Mouse (Mus musculus): Measurements from ENCODE around the gene Dpyd. TPM values are rescaled to one million over a fixed set of nuclear protein-coding genes. Genes with fewer than 3 reads are reported as not detected.
A peak's percentile ranks its signal among the peaks of the same experiment; 100 is the strongest.

Dpyd gene
- polyA plus RNA-seq, 1 experiment from 2014 or later: 10.7 TPM

DNA sequence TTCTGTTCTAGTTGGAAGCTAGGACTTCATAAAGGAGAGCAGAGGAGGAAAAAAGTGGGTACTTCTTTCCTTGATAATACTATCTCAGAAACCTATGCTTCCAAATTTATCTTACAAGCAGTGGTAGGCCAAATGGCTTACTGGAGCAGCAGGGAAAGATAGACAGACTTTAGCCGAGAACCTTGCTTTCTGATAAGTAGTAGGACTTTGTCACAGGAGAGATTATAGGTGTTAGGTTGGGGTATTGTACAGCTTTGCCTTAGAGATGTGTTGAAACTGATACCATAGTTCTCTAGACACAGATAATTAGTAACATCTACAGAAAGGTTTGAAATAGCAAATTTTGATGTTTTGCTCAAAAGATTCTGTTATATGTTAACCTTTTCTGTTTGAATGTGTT, 28.6 kb downstream of the Dpyd start:
- DNase-seq (ENCODE audit: low spot score): no peak
- Histone ChIP-seq H3K4me1 (replicated peaks; ENCODE audit: control insufficient read depth, insufficient read depth, low read length) (no peaks in the 10 kb centered on the region), H3K9me3 (ENCODE audit: control insufficient read depth, low read length) (no peaks in the 10 kb centered on the region), H3K36me3 (ENCODE audit: control insufficient read depth, insufficient read depth, low read length) (no peaks in the 10 kb centered on the region), H3K4me2 (ENCODE audit: low read length) (no peak overlapping the region), H3K27ac (ENCODE audit: low read depth) (no peak overlapping the region), H3K4me3 (ENCODE audit: low read depth, low read length) (no peak overlapping the region), H3K9ac (ENCODE audit: low read length) (no peak overlapping the region), H3K27me3 (replicated peaks; ENCODE audit: control insufficient read depth, insufficient read depth, low read length) (no peaks in the 10 kb centered on the region)
- no peak for ATAC-seq (replicated peaks; ENCODE audit: low FRiP score, low TSS enrichment, low read depth)
- 77% methylated on average over 1 of the region's 1 CpGs for WGBS

DNA sequence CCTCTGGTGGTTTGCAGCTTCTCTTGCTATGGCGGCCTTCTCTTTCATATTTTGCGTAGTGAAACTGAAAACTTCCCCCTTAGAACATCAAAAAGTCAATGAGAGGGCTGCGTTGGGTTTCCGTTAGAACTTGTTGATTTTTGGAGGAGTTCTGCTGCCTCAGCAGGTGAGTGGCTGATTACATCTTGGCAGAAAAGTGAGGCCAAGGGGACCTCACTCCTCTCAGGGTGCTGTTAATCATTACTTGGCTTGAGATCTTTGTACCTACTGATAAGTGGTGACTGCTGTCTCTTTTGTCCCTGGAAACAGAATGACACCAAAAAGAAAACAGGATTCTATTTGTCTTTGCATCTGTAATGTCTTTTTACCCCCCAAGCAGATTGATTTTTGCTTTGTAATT, 32.9 kb downstream of the Dpyd start:
- Histone ChIP-seq H3K27ac (ENCODE audit: low read depth) (no peak overlapping the region), H3K4me2 (ENCODE audit: low read length) (no peak overlapping the region), H3K9ac (ENCODE audit: low read length) (no peak overlapping the region), H3K27me3 (replicated peaks; ENCODE audit: control insufficient read depth, insufficient read depth, low read length) (no peaks in the 10 kb centered on the region), H3K4me1 (replicated peaks; ENCODE audit: control insufficient read depth, insufficient read depth, low read length) (no peaks in the 10 kb centered on the region), H3K4me3 (ENCODE audit: low read depth, low read length) (no peak overlapping the region), H3K9me3 (ENCODE audit: control insufficient read depth, low read length) (no peaks in the 10 kb centered on the region), H3K36me3 (ENCODE audit: control insufficient read depth, insufficient read depth, low read length) (no peaks in the 10 kb centered on the region)
- DNase-seq (ENCODE audit: low spot score): no peak
- 69% methylated on average over 4 of the region's 4 CpGs for WGBS
- ATAC-seq (replicated peaks; ENCODE audit: low FRiP score, low TSS enrichment, low read depth): no peak; the same call in 1 of the 2 replicates

GRCm38 (mm10) chr3:118595693-118596092, 33.8 kb downstream of the Dpyd start:
- no peak for DNase-seq (ENCODE audit: low spot score)

DNA sequence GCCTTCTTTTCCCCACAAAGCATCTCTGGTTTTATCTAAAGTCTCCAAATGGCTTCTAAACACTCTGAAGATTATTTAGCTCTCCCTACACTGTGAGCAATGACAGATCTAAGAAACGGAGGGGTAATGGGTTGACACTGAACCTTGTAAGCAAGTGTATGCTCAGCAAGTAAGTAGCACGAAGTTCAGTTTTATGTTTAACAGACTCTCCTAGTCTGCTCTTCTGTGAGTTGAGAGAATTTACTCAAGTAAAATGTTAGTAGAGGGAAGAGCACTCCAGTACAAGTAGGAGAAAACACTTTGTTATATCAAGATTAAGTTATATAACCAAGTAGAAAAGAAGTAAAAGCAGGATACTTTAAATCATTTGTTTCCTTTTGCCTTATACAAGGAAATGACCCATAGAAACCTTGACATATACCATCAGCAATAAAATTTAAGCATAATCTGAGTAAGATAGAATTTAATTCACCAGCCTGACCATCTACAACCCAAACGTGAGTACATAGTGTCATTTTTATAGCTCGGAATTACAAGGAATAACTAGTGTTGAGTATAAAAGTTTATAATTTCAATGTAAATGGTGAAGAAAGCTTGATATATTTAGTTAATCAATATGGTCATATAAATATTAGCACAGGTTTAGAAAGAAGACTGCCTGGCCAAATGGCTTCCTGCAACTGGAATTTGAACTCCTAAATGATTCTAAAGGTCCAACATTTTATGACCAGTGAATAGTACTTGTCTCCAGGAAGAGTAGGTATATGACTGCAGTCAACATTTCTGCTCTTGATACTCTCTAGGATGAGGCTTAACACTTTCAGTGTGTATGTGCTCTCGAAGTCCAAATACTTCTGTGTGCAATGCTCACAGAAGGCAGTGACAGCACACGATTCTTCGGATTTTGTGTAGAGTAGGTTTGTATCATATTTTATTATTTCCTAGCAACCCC, 40.0 kb downstream of the Dpyd start:
- WGBS: 74% methylated on average over 7 of the region's 7 CpGs
- ATAC-seq (replicated peaks; ENCODE audit: low FRiP score, low TSS enrichment, low read depth) (no peak; the same call in 1 of the 2 replicates), DNase-seq (ENCODE audit: low spot score) (no peak)
- Histone ChIP-seq H3K27ac (ENCODE audit: low read depth) (no peak overlapping the region), H3K4me3 (ENCODE audit: low read depth, low read length) (no peak overlapping the region), H3K4me1 (replicated peaks; ENCODE audit: control insufficient read depth, insufficient read depth, low read length) (no peaks in the 10 kb centered on the region), H3K36me3 (ENCODE audit: control insufficient read depth, insufficient read depth, low read length) (no peaks in the 10 kb centered on the region), H3K9me3 (ENCODE audit: control insufficient read depth, low read length) (no peaks in the 10 kb centered on the region), H3K9ac (ENCODE audit: low read length) (no peak overlapping the region), H3K4me2 (ENCODE audit: low read length) (no peak overlapping the region), H3K27me3 (replicated peaks; ENCODE audit: control insufficient read depth, insufficient read depth, low read length) (no peaks in the 10 kb centered on the region)

More at GRCm38 (mm10) chr3:118595693-118596092, 33.8 kb downstream of the Dpyd start:
- Histone ChIP-seq H3K27ac (ENCODE audit: low read depth) (no peak overlapping the region), H3K4me1 (replicated peaks; ENCODE audit: control insufficient read depth, insufficient read depth, low read length) (no peaks in the 10 kb centered on the region), H3K9me3 (ENCODE audit: control insufficient read depth, low read length) (no peaks in the 10 kb centered on the region), H3K4me3 (ENCODE audit: low read depth, low read length) (no peak overlapping the region), H3K9ac (ENCODE audit: low read length) (no peak overlapping the region), H3K27me3 (replicated peaks; ENCODE audit: control insufficient read depth, insufficient read depth, low read length) (no peaks in the 10 kb centered on the region), H3K4me2 (ENCODE audit: low read length) (no peak overlapping the region), H3K36me3 (ENCODE audit: control insufficient read depth, insufficient read depth, low read length) (no peaks in the 10 kb centered on the region)
- ATAC-seq (replicated peaks; ENCODE audit: low FRiP score, low TSS enrichment, low read depth): peak; percentile 67; the same call in 1 of the 2 replicates
- WGBS: 60% methylated on average over 2 of the region's 2 CpGs

DNA sequence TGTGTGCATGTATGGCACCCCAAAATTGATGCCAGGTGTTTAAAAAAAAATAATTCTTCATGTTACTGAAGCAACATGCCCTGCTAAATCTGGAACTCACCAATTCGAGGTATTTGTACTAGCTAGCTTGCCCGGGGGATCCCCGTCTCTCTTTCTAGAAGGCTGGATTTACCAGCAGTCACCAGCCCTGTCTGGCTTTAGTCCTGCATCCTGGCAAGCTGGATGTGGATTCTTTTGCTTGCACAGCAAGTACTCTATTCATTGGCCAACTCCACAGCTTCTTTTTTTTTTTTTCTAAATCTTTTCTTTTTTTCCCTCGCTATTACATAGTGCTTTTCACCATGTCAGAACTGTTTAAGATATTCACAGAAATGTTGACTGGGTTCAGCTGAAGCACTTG, 46.8 kb downstream of the Dpyd start:
- Histone ChIP-seq H3K27me3 (replicated peaks; ENCODE audit: control insufficient read depth, insufficient read depth, low read length) (no peaks in the 10 kb centered on the region), H3K9ac (ENCODE audit: low read length) (no peak overlapping the region), H3K4me3 (ENCODE audit: low read depth, low read length) (no peak overlapping the region), H3K4me1 (replicated peaks; ENCODE audit: control insufficient read depth, insufficient read depth, low read length) (no peaks in the 10 kb centered on the region), H3K9me3 (ENCODE audit: control insufficient read depth, low read length) (no peaks in the 10 kb centered on the region), H3K4me2 (ENCODE audit: low read length) (no peak overlapping the region), H3K27ac (ENCODE audit: low read depth) (no peak overlapping the region), H3K36me3 (ENCODE audit: control insufficient read depth, insufficient read depth, low read length) (no peaks in the 10 kb centered on the region)
- no peak for DNase-seq (ENCODE audit: low spot score)
- WGBS: 77% methylated on average over 4 of the region's 4 CpGs
- ATAC-seq (replicated peaks; ENCODE audit: low FRiP score, low TSS enrichment, low read depth): no peak

- Histone ChIP-seq H3K36me3 (ENCODE audit: control insufficient read depth, insufficient read depth, low read length) (no peaks in the 10 kb centered on the region), H3K4me2 (ENCODE audit: low read length) (no peak overlapping the region), H3K27me3 (replicated peaks; ENCODE audit: control insufficient read depth, insufficient read depth, low read length) (no peaks in the 10 kb centered on the region), H3K4me3 (ENCODE audit: low read depth, low read length) (no peak overlapping the region), H3K4me1 (replicated peaks; ENCODE audit: control insufficient read depth, insufficient read depth, low read length) (no peaks in the 10 kb centered on the region), H3K9me3 (ENCODE audit: control insufficient read depth, low read length) (no peaks in the 10 kb centered on the region), H3K9ac (ENCODE audit: low read length) (no peak overlapping the region), H3K27ac (ENCODE audit: low read depth) (no peak overlapping the region)
- 71% methylated on average over 9 of the region's 9 CpGs for WGBS
- ATAC-seq (replicated peaks; ENCODE audit: low FRiP score, low TSS enrichment, low read depth): no peak
- no peak for DNase-seq (ENCODE audit: low spot score)
These were observed 64.8 kb downstream of the Dpyd start for GRCm38 (mm10) chr3:118626455-118627375.

DNA sequence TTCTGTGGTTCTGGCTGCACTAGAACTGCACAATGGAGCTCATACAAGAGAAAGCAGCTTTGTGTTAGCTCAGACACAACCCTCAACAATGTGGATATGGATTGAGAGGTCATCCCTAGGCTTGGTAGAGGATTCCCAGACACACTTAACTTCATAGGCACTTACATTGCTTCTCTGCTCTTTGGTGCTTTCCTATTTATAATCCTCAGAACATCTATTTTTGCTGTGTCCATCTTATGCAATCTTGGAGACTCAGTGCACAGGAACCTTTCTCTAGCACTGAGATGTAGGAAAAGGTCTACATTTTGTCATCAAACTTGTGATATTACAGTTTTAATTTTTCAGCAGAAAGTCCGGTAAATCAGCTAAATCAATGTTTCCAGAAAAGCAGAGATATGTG, 67.8 kb downstream of the Dpyd start:
- H3K9me3 ChIP-seq (ENCODE audit: control insufficient read depth, low read length): no peaks in the 10 kb centered on the region
- ATAC-seq (replicated peaks; ENCODE audit: low FRiP score, low TSS enrichment, low read depth) (no peak), DNase-seq (ENCODE audit: low spot score) (no peak)
- no peaks in the 10 kb centered on the region for H3K36me3 ChIP-seq (ENCODE audit: control insufficient read depth, insufficient read depth, low read length)
- no peak overlapping the region for H3K4me3 ChIP-seq (ENCODE audit: low read depth, low read length)
- no peaks in the 10 kb centered on the region for H3K27me3 ChIP-seq (replicated peaks; ENCODE audit: control insufficient read depth, insufficient read depth, low read length)
- H3K4me2 ChIP-seq (ENCODE audit: low read length): no peak overlapping the region
- no peaks in the 10 kb centered on the region for H3K4me1 ChIP-seq (replicated peaks; ENCODE audit: control insufficient read depth, insufficient read depth, low read length)
- no peak overlapping the region for H3K9ac ChIP-seq (ENCODE audit: low read length)
- 98% methylated on average over 1 of the region's 1 CpGs for WGBS
- H3K27ac ChIP-seq (ENCODE audit: low read depth): no peak overlapping the region

DNA sequence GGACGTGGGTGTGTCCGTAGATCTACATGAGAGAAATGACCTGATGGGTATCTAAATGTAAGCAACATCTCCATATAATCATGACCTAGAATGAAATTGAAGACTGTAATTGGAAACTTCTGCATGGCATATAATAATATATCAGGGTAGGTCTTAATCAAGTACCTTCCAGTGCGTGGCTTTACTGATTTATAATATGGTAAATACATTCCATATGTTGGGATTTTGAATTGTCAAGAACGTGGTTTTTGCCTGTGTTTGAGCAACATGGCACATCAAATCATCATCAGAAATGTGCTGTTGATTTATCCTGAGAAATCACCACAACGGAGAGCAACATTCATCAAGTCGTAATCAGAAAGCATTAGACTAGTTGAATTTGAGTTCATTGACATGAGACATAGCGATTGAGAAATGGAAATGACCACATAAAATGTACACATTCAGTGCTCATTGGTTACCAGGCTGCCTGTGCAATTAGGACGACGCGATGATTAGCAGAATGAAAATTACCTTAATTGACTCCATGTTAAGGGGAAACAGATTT, 84.2 kb downstream of the Dpyd start:
- Histone ChIP-seq H3K36me3 (ENCODE audit: control insufficient read depth, insufficient read depth, low read length) (no peaks in the 10 kb centered on the region), H3K27ac (ENCODE audit: low read depth) (no peak overlapping the region), H3K4me1 (replicated peaks; ENCODE audit: control insufficient read depth, insufficient read depth, low read length) (no peaks in the 10 kb centered on the region), H3K9ac (ENCODE audit: low read length) (no peak overlapping the region), H3K27me3 (replicated peaks; ENCODE audit: control insufficient read depth, insufficient read depth, low read length) (no peaks in the 10 kb centered on the region), H3K4me3 (ENCODE audit: low read depth, low read length) (no peak overlapping the region), H3K9me3 (ENCODE audit: control insufficient read depth, low read length) (no peaks in the 10 kb centered on the region), H3K4me2 (ENCODE audit: low read length) (no peak overlapping the region)
- no peak for DNase-seq (ENCODE audit: low spot score)
- WGBS: 90% methylated on average over 10 of the region's 10 CpGs
- ATAC-seq (replicated peaks; ENCODE audit: low FRiP score, low TSS enrichment, low read depth): no peak

All from intestine, embryonic 14.5 days (tissue).